Mouse (Mus musculus) erythroblast, embryonic 14.5 days (primary cell): ENCODE results near the gene Srsf3.

Experiments used
- GATA1 ChIP-seq: IDR thresholded peaks from 2 replicates; pipeline ENCODE4 v1.6.1; 2012; ENCODE audit warnings: low read length, inconsistent platforms, mixed read lengths
- TAL1 ChIP-seq: IDR thresholded peaks from 3 replicates; pipeline ENCODE4 v1.6.1; 2012; ENCODE audit warnings: low read length, inconsistent platforms, mixed read lengths

GRCm38 (mm10) chr17:29055586-29055985, 23.2 kb downstream of the Srsf3 start:
- no peak for TF ChIP-seq TAL1
- TF ChIP-seq GATA1 = no peak
